Mouse (Mus musculus) liver, adult 2 months (tissue): ENCODE measurements around the gene Dgkd. TPM values are rescaled to one million over a fixed set of nuclear protein-coding genes. Genes with fewer than 3 reads are reported as not detected.

Experiments used
- DNase-seq: peaks from one replicate; pipeline ENCODE4 v3.0.0-alpha.2; 2011; ENCODE audit warnings: low read depth, low spot score; ENCODE audit errors: extremely low read depth
- H3K27ac ChIP-seq: fragments of 200-500 bp; replicated peaks from 2 replicates; pipeline ENCODE4 v1.5.1; 2012; ENCODE audit warnings: low read depth, mild to moderate bottlenecking, control low read depth, inconsistent platforms, low read length; ENCODE audit not compliant: insufficient read depth
- H3K27me3 ChIP-seq: fragments of 200-500 bp; 2 replicates; pipeline ENCODE4 v1.6.1; 2012; ENCODE audit warnings: mild to moderate bottlenecking, moderate library complexity, low read length, inconsistent platforms; ENCODE audit not compliant: control insufficient read depth, insufficient read depth
- H3K36me3 ChIP-seq: fragments of 200-500 bp; 2 replicates; pipeline ENCODE4 v1.6.1; 2012; ENCODE audit warnings: low read length, inconsistent platforms; ENCODE audit not compliant: control insufficient read depth, insufficient read depth
- H3K4me1 ChIP-seq: fragments of 200-500 bp; 2 replicates; pipeline ENCODE4 v1.6.1; 2011; ENCODE audit warnings: low read length; ENCODE audit not compliant: control insufficient read depth, insufficient read depth
- H3K4me3 ChIP-seq: fragments of 200-500 bp; 2 replicates; pipeline ENCODE4 v1.5.1; 2011; ENCODE audit warnings: low read depth, mild to moderate bottlenecking, control low read depth, low read length, moderate library complexity; ENCODE audit not compliant: insufficient read depth
- H3K79me2 ChIP-seq: fragments of 200-500 bp; 2 replicates; pipeline ENCODE4 v1.6.1; 2012; ENCODE audit warnings: inconsistent platforms, mild to moderate bottlenecking, low read length, moderate library complexity; ENCODE audit not compliant: control insufficient read depth, insufficient read depth
- H3K9ac ChIP-seq: fragments of 200-500 bp; 2 replicates; pipeline ENCODE4 v1.6.1; 2012; ENCODE audit warnings: low read depth, mild to moderate bottlenecking, control low read depth, inconsistent platforms, low read length
- CTCF ChIP-seq: fragments of 200-500 bp; IDR thresholded peaks from 2 replicates; pipeline ENCODE4 v1.5.1; 2011; ENCODE audit warnings: low read depth, low read length, control low read depth
- POLR2A ChIP-seq: fragments of 200-500 bp; IDR thresholded peaks from 2 replicates; pipeline ENCODE4 v1.6.1; 2011; ENCODE audit warnings: low read length, control low read depth; ENCODE audit not compliant: insufficient read depth; ENCODE audit errors: extremely low read depth
- WGBS: fragments of 180-500 bp; shearing (Covaris S2); methylation state at CpG from one replicate; pipeline ENCODE4 v1.1.7; 2018; 5-methylcytosine and 5-hydroxymethylcytosine counted together
- polyA plus RNA-seq: library from polyadenylated mRNA; depleted of rRNA; stranded (reverse); fragments of >200 nt; gene quantifications from 2 replicates; pipeline ENCODE4 v1.2.3, GENCODE M21; 2012
- total RNA-seq: library from RNA; depleted of rRNA; stranded (reverse); fragments of >200 nt; gene quantifications from 2 replicates; pipeline ENCODE4 v1.2.3, GENCODE M21; 2014

Dgkd gene
- total and polyA plus RNA-seq, 2 experiments = 9.6 to 12.4 TPM

DNA sequence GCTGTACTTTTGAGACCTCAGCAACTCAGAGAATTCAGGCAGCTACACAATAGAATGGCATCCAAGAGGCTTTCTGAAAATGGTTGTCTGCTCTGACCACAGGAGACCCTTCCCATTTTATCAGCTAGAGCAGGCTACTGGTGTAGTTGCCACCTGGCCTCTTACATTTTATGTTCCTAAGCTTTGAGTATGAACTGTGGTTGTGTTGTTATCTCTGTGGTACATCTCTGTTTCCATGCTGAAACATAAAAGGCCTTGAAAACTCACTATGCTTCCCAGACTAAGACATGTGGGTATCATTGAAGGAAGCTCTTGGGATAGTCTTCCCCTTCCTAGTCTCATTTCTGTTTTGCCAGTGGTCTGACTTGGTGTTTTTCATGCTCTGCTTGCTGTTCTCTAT lies 49.1 kb downstream of the Dgkd start:
- no peak for DNase-seq

DNA sequence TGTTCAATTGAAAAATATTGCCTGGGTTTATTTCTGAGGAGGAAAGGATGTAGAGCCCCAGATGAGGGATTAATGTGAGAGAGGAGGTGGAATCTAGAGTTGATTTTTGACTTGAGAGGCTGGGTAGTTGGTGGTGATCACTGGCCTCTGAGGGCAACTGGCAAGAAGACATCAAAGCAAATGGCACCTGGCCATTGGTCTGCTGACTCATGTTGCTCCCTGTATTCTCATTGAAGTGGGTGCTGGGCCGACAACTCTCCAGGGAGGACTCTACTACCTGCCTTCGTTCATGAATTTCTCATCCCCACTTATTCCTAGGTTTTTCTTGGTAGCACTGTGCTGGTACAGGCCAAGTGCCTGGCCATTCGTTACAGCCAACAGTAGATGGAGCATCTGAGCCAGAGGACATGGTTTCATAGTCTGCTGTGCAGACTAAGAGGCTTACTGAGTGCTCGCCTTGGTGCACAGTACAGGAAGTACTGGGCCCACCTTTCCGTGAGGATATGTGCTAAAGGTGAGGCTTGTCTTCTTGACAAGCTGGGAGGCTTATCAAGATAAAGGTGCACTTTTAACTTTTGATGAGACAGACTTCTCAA lies 53.4 kb downstream of the Dgkd start:
- WGBS = 36% methylated on average over 5 of the region's 5 CpGs
- Histone ChIP-seq H3K79me2 (peaks cover 7% of the 10 kb centered on the region; the same call in 1 of the 2 replicates), H3K4me1 (peaks cover 22% of the 10 kb centered on the region), H3K27ac (no peak overlapping the region), H3K9ac (no peak overlapping the region), H3K4me3 (no peak overlapping the region), H3K36me3 (peaks cover 4% of the 10 kb centered on the region), H3K27me3 (no peaks in the 10 kb centered on the region)
- peak; percentile 85 for DNase-seq
- TF ChIP-seq CTCF (peak; percentile 58; the same call in 1 of the 2 replicates), POLR2A (no peak)

More for the DNA sequence above, 49.1 kb downstream of the Dgkd start:
- Histone ChIP-seq H3K9ac (no peak overlapping the region), H3K4me1 (peaks cover 15% of the 10 kb centered on the region), H3K36me3 (no peaks in the 10 kb centered on the region; the same call in 1 of the 2 replicates), H3K4me3 (no peak overlapping the region), H3K27me3 (no peaks in the 10 kb centered on the region), H3K79me2 (no peaks in the 10 kb centered on the region; the same call in 1 of the 2 replicates), H3K27ac (no peak overlapping the region)
- TF ChIP-seq CTCF (no peak), POLR2A (no peak)

DNA sequence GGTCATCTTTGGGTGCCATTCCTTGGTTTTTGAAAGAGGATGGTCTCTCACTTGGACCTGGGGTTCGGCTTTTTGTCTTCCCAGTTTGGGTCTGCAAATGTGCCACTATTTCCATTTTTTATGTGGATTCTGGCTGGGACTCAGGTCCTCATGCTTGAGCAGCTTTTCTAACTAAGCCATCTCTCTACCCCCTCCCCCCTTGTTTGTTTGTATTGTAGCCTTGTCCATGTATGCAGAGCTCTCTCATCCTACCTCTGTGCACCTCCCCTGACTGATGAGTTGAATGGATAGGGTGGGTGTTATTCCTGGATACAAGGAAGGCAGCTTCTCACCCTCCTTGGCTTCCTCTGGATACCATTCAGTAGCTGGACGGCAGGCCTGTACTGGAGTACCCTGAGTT lies 54.9 kb downstream of the Dgkd start:
- WGBS = 85% methylated on average over 2 of the region's 2 CpGs
- Histone ChIP-seq H3K27me3 (no peaks in the 10 kb centered on the region), H3K4me1 (peaks cover 19% of the 10 kb centered on the region), H3K4me3 (no peak overlapping the region), H3K36me3 (peaks cover 4% of the 10 kb centered on the region), H3K27ac (0 out of 2 replicates have a peak overlapping the region, but pooled peaks have one; percentile 0), H3K79me2 (peaks cover 7% of the 10 kb centered on the region; the same call in 1 of the 2 replicates), H3K9ac (no peak overlapping the region)
- DNase-seq = no peak
- no peak for TF ChIP-seq POLR2A

DNA sequence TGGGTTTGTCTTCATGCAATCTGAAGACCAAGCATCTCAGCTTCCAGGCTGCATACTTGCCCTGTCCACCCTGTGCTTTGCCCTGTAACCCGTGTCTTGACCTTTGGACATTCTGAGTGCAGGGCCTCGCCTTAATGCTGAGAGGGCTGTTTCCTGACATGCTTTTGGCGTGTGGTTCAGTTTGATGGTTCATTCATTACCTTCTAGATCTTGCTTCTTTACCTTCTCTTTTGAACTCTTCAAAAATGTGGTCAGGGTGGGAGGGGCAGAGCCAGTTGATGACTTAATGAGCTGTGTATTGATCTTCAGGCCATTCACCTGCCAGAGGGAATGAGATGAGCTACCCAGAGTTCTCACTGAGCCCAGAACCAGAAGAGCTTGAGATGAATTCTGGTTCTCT lies 55.6 kb downstream of the Dgkd start:
- Histone ChIP-seq H3K27ac (no peak overlapping the region; the same call in 1 of the 2 replicates), H3K4me3 (no peak overlapping the region), H3K79me2 (peaks cover 7% of the 10 kb centered on the region; the same call in 1 of the 2 replicates), H3K27me3 (no peaks in the 10 kb centered on the region), H3K9ac (no peak overlapping the region), H3K4me1 (peaks cover 19% of the 10 kb centered on the region), H3K36me3 (peaks cover 4% of the 10 kb centered on the region)
- 15% methylated on average over 3 of the region's 3 CpGs for WGBS
- peak; percentile 76 for DNase-seq
- TF ChIP-seq CTCF (no peak), POLR2A (no peak)

GRCm38 (mm10) chr1:87909565-87909964 lies 56.5 kb downstream of the Dgkd start:
- TF ChIP-seq CTCF (no peak), POLR2A (no peak)
- H3K36me3 ChIP-seq = peaks cover 4% of the 10 kb centered on the region
- peaks cover 19% of the 10 kb centered on the region for H3K4me1 ChIP-seq
- H3K4me3 ChIP-seq = no peak overlapping the region
- H3K27me3 ChIP-seq = no peaks in the 10 kb centered on the region
- peaks cover 7% of the 10 kb centered on the region; the same call in 1 of the 2 replicates for H3K79me2 ChIP-seq
- H3K9ac ChIP-seq = no peak overlapping the region
- DNase-seq = no peak
- H3K27ac ChIP-seq = no peak overlapping the region

DNA sequence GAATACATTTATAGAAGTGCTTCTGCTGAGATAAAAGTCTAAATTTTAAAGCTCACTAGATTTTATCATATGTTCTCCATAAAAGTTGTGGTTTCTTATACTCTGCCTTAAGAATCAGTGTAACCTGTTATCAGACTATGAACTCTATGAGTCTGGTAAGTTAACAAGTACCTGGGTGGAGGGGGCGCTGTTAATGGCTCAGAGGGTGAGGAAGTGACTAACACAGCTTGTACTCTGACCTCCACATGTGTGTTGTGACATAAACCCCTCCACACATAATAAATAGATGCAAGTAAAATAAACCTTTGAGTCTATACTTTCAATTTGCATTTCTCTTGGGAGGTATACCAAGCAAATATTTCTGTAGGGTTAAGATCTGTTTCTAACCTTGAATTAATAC lies 57.3 kb downstream of the Dgkd start:
- H3K9ac ChIP-seq = no peak overlapping the region
- no peak for TF ChIP-seq CTCF
- TF ChIP-seq POLR2A = no peak
- 39% methylated on average over 1 of the region's 1 CpGs for WGBS
- H3K27ac ChIP-seq = no peak overlapping the region
- H3K79me2 ChIP-seq = peaks cover 7% of the 10 kb centered on the region; the same call in 1 of the 2 replicates
- H3K4me3 ChIP-seq = no peak overlapping the region
- peaks cover 8% of the 10 kb centered on the region for H3K36me3 ChIP-seq
- no peak for DNase-seq
- no peaks in the 10 kb centered on the region for H3K27me3 ChIP-seq
- peaks cover 19% of the 10 kb centered on the region for H3K4me1 ChIP-seq
